Mouse (Mus musculus): ENCODE data around the gene Sh3rf1. TPM values are rescaled to one million over a fixed set of nuclear protein-coding genes. Genes with fewer than 3 reads are reported as not detected.

The Sh3rf1 gene
- polyA plus RNA-seq, 1 experiment, result 18.3 TPM

GRCm38 (mm10) chr8:61427916-61428681 is 204.4 kb downstream of the Sh3rf1 start:
- H3K27me3 ChIP-seq (ENCODE audit: control insufficient read depth, insufficient read depth, low read length), result no peaks in the 10 kb centered on the region
- no peak overlapping the region for H3K27ac ChIP-seq (ENCODE audit: insufficient read depth, low read depth, low read length)
- H3K4me1 ChIP-seq (ENCODE audit: control insufficient read depth, insufficient read depth, insufficient read length, low read length), result no peaks in the 10 kb centered on the region
- no peak overlapping the region for H3K4me3 ChIP-seq (ENCODE audit: low read depth, low read length)
- H3K36me3 ChIP-seq (ENCODE audit: control insufficient read depth, insufficient read depth, low read length), result no peaks in the 10 kb centered on the region
- no peak for TF ChIP-seq POLR2A (IDR thresholded peaks at IDR 0.05; ENCODE audit: low read depth, low read length)
- TF ChIP-seq CTCF (IDR thresholded peaks at IDR 0.05; ENCODE audit: extremely low read depth, insufficient read length, insufficient replicate concordance, low read depth, low read length), result no peak
- WGBS, result 56% methylated on average over 8 of the region's 8 CpGs

- Histone ChIP-seq H3K4me3 (ENCODE audit: low read depth, low read length) (no peak overlapping the region), H3K36me3 (ENCODE audit: control insufficient read depth, insufficient read depth, low read length) (no peaks in the 10 kb centered on the region), H3K4me1 (ENCODE audit: control insufficient read depth, insufficient read depth, insufficient read length, low read length) (no peaks in the 10 kb centered on the region), H3K27ac (ENCODE audit: insufficient read depth, low read depth, low read length) (no peak overlapping the region), H3K27me3 (ENCODE audit: control insufficient read depth, insufficient read depth, low read length) (no peaks in the 10 kb centered on the region)
- WGBS, result 83% methylated on average over 4 of the region's 4 CpGs
- TF ChIP-seq CTCF (IDR thresholded peaks at IDR 0.05; ENCODE audit: extremely low read depth, insufficient read length, insufficient replicate concordance, low read depth, low read length) (no peak), POLR2A (IDR thresholded peaks at IDR 0.05; ENCODE audit: low read depth, low read length) (no peak)
Observed at GRCm38 (mm10) chr8:61428821-61429482, 205.3 kb downstream of the Sh3rf1 start.

- 81% methylated on average over 5 of the region's 5 CpGs for WGBS
- no peak overlapping the region for H3K4me3 ChIP-seq (ENCODE audit: low read depth, low read length)
- H3K27ac ChIP-seq (ENCODE audit: insufficient read depth, low read depth, low read length), result no peak overlapping the region
- H3K27me3 ChIP-seq (ENCODE audit: control insufficient read depth, insufficient read depth, low read length), result no peaks in the 10 kb centered on the region
- TF ChIP-seq POLR2A (IDR thresholded peaks at IDR 0.05; ENCODE audit: low read depth, low read length), result no peak
- no peak for TF ChIP-seq CTCF (IDR thresholded peaks at IDR 0.05; ENCODE audit: extremely low read depth, insufficient read length, insufficient replicate concordance, low read depth, low read length)
- H3K4me1 ChIP-seq (ENCODE audit: control insufficient read depth, insufficient read depth, insufficient read length, low read length), result peaks cover 3% of the 10 kb centered on the region; the same call in 1 of the 2 replicates
- no peaks in the 10 kb centered on the region for H3K36me3 ChIP-seq (ENCODE audit: control insufficient read depth, insufficient read depth, low read length)
Observed at GRCm38 (mm10) chr8:61435481-61435880, 211.8 kb downstream of the Sh3rf1 start.

GRCm38 (mm10) chr8:61436147-61436546 is 212.5 kb downstream of the Sh3rf1 start:
- Histone ChIP-seq H3K36me3 (ENCODE audit: control insufficient read depth, insufficient read depth, low read length) (no peaks in the 10 kb centered on the region), H3K4me1 (ENCODE audit: control insufficient read depth, insufficient read depth, insufficient read length, low read length) (peaks cover 3% of the 10 kb centered on the region; the same call in 1 of the 2 replicates), H3K27ac (ENCODE audit: insufficient read depth, low read depth, low read length) (no peak overlapping the region), H3K4me3 (ENCODE audit: low read depth, low read length) (no peak overlapping the region), H3K27me3 (ENCODE audit: control insufficient read depth, insufficient read depth, low read length) (no peaks in the 10 kb centered on the region)
- TF ChIP-seq POLR2A (IDR thresholded peaks at IDR 0.05; ENCODE audit: low read depth, low read length) (no peak), CTCF (IDR thresholded peaks at IDR 0.05; ENCODE audit: extremely low read depth, insufficient read length, insufficient replicate concordance, low read depth, low read length) (no peak)
- 95% methylated on average over 3 of the region's 3 CpGs for WGBS

- H3K27ac ChIP-seq (ENCODE audit: insufficient read depth, low read depth, low read length), result no peak overlapping the region
- TF ChIP-seq POLR2A (IDR thresholded peaks at IDR 0.05; ENCODE audit: low read depth, low read length) (no peak), CTCF (IDR thresholded peaks at IDR 0.05; ENCODE audit: extremely low read depth, insufficient read length, insufficient replicate concordance, low read depth, low read length) (no peak)
- WGBS, result 53% methylated on average over 9 of the region's 9 CpGs
- no peak overlapping the region for H3K4me3 ChIP-seq (ENCODE audit: low read depth, low read length)
- no peaks in the 10 kb centered on the region for H3K36me3 ChIP-seq (ENCODE audit: control insufficient read depth, insufficient read depth, low read length)
- H3K27me3 ChIP-seq (ENCODE audit: control insufficient read depth, insufficient read depth, low read length), result no peaks in the 10 kb centered on the region
- peaks cover 3% of the 10 kb centered on the region; the same call in 1 of the 2 replicates for H3K4me1 ChIP-seq (ENCODE audit: control insufficient read depth, insufficient read depth, insufficient read length, low read length)
Observed at GRCm38 (mm10) chr8:61436586-61437304, 213.1 kb downstream of the Sh3rf1 start.

GRCm38 (mm10) chr8:61437305-61437605 is 213.6 kb downstream of the Sh3rf1 start:
- Histone ChIP-seq H3K27ac (ENCODE audit: insufficient read depth, low read depth, low read length) (no peak overlapping the region), H3K4me3 (ENCODE audit: low read depth, low read length) (no peak overlapping the region), H3K4me1 (ENCODE audit: control insufficient read depth, insufficient read depth, insufficient read length, low read length) (peaks cover 3% of the 10 kb centered on the region; the same call in 1 of the 2 replicates), H3K36me3 (ENCODE audit: control insufficient read depth, insufficient read depth, low read length) (no peaks in the 10 kb centered on the region), H3K27me3 (ENCODE audit: control insufficient read depth, insufficient read depth, low read length) (no peaks in the 10 kb centered on the region)
- TF ChIP-seq CTCF (IDR thresholded peaks at IDR 0.05; ENCODE audit: extremely low read depth, insufficient read length, insufficient replicate concordance, low read depth, low read length) (no peak), POLR2A (IDR thresholded peaks at IDR 0.05; ENCODE audit: low read depth, low read length) (no peak)

- Histone ChIP-seq H3K4me1 (ENCODE audit: control insufficient read depth, insufficient read depth, insufficient read length, low read length) (no peaks in the 10 kb centered on the region), H3K27ac (ENCODE audit: insufficient read depth, low read depth, low read length) (no peak overlapping the region), H3K4me3 (ENCODE audit: low read depth, low read length) (no peak overlapping the region), H3K27me3 (ENCODE audit: control insufficient read depth, insufficient read depth, low read length) (no peaks in the 10 kb centered on the region), H3K36me3 (ENCODE audit: control insufficient read depth, insufficient read depth, low read length) (no peaks in the 10 kb centered on the region)
- TF ChIP-seq POLR2A (IDR thresholded peaks at IDR 0.05; ENCODE audit: low read depth, low read length) (no peak), CTCF (IDR thresholded peaks at IDR 0.05; ENCODE audit: extremely low read depth, insufficient read length, insufficient replicate concordance, low read depth, low read length) (no peak)
- WGBS, result 98% methylated on average over 3 of the region's 3 CpGs
Observed at GRCm38 (mm10) chr8:61442988-61443387, 219.3 kb downstream of the Sh3rf1 start.
